Comparison of ENCODE assay signal across 11 mouse cellular contexts in the genomic region with DNA sequence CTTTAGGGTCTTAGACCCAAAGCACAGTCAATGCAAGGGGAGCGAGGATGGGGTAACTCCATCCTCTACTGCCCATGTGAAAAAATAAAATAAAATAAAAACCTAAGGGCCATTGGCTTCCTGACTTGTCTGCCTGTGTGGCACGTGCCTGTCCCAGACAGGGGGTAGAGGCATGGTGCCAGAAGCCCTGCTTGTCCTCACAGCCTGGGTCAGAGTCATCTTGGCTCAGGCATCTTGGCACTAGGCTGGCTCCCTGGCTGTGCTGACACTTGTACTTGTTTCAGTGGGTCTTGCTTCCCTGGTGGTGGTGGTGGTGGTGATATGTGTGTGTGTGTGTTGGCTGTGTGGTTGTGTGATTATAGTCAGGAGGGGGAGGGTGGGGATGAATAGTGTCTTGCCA. TPM values are rescaled to one million over a fixed set of nuclear protein-coding genes. Genes with fewer than 3 reads are reported as not detected.
DNase-seq lines count a peak whose midpoint lies in the region; ATAC-seq and TF ChIP-seq lines count a peak whose summit lies in the region.
"Had no signal": no experiment of that assay in that cellular context is flagged by ENCODE, and none has a peak within 500 bp of the region (broad histone marks: within the 10 kb centered on the region; RNA-seq: fewer than 3 reads in every experiment).

No protein-coding gene starts in this region.

- no peak for TF ChIP-seq EP300 in heart, postnatal 0 days (IDR thresholded peaks at IDR 0.05; ENCODE audit: low read depth)

- peak; percentile 30 for ATAC-seq in heart, postnatal 0 days (ENCODE audit: insufficient read depth, low read depth)
- no peak for ATAC-seq in megakaryocyte-erythroid progenitor cell, adult 5-6 weeks (replicated peaks; ENCODE audit: low FRiP score, low TSS enrichment, poor library complexity, severe bottlenecking)
- ATAC-seq: midbrain, embryonic 16.5 days had no signal

- intact Hi-C loops in gastrocnemius, postnatal 36 days (cut with DNase I), result no loop called here
- intact Hi-C loops in left cerebral cortex, adult 2 months (cut with DNase I), result no loop called here

- 48% methylated on average over 2 of the region's 2 CpGs for WGBS in heart, postnatal 0 days

- no peaks in the 10 kb centered on the region for H3K9me3 ChIP-seq in heart, postnatal 0 days (replicated peaks; ENCODE audit: control insufficient read depth, low read length)
- H3K9me3 ChIP-seq: liver, embryonic 15.5 days had no signal

- no peak overlapping the region for H3K4me3 ChIP-seq in heart, postnatal 0 days (ENCODE audit: low read depth, low read length)
- no peak overlapping the region for H3K4me3 ChIP-seq in left cerebral cortex, adult 2 months
- H3K4me3 ChIP-seq: erythroblast, embryonic 14.5 days; liver, embryonic 15.5 days had no signal

- peaks cover 38% of the 10 kb centered on the region for H3K4me1 ChIP-seq in heart, postnatal 0 days (ENCODE audit: control insufficient read depth, insufficient read depth)

- H3K27me3 ChIP-seq in heart, postnatal 0 days (ENCODE audit: control insufficient read depth, insufficient read depth, low read length), result no peaks in the 10 kb centered on the region

- TF ChIP-seq CTCF in heart, postnatal 0 days (IDR thresholded peaks at IDR 0.05; ENCODE audit: low read depth), result no peak
- no peak for TF ChIP-seq CTCF in left cerebral cortex, adult 2 months (IDR thresholded peaks at IDR 0.05)

- no peak overlapping the region for H3K9ac ChIP-seq in heart, postnatal 0 days (replicated peaks; ENCODE audit: low read depth, low read length)
- H3K9ac ChIP-seq: liver, embryonic 15.5 days had no signal

- 0 out of 2 replicates have a peak, but pooled peaks cover 3% of the 10 kb centered on the region for H3K36me3 ChIP-seq in heart, postnatal 0 days (replicated peaks; ENCODE audit: control insufficient read depth, insufficient read depth, low read length)

- no peak overlapping the region for H3K4me2 ChIP-seq in heart, postnatal 0 days (ENCODE audit: low read depth, low read length)
- H3K4me2 ChIP-seq: liver, embryonic 15.5 days had no signal

- H3K27ac ChIP-seq in heart, postnatal 0 days (ENCODE audit: low read depth), result no peak overlapping the region
- no peak overlapping the region for H3K27ac ChIP-seq in left cerebral cortex, adult 2 months
- H3K27ac ChIP-seq: liver, embryonic 15.5 days had no signal

- peak; percentile 25 for DNase-seq in gastrocnemius, postnatal 25 days
- DNase-seq in gastrocnemius, postnatal 36 days, result no peak
- peak; percentile 47 to 59 for DNase-seq in right cerebral cortex, postnatal 10 days (ENCODE audit: low spot score in 2 of 2)
- DNase-seq in right cerebral cortex, postnatal 25 days, result no peak
- no peak for DNase-seq in heart, postnatal 0 days (ENCODE audit: low spot score)
- no peak for DNase-seq in layer of hippocampus, postnatal 14 days (ENCODE audit: low spot score in 2 of 2)
- DNase-seq in left cerebral cortex, adult 2 months (ENCODE audit: extremely low spot score in 1 of 2, low spot score in 2 of 2), result no peak

RNA-seq across cellular contexts. Expression of gene Tmem86a, which starts 4.3 kb away (rescaled TPM):
- 1 to 10 TPM; 4.6 to 5.2 TPM for total RNA-seq in gastrocnemius, postnatal 25 days (2021)
- 1 to 10 TPM; 4.6 to 5.5 TPM for total RNA-seq in gastrocnemius, postnatal 36 days (2021)
- 12.8 and 18.5 TPM in 2 replicates for total RNA-seq in heart, postnatal 0 days (2014; rRNA removed; ENCODE audit: low replicate concordance)
- 32.0 and 32.3 TPM in 2 replicates for polyA plus RNA-seq in heart, postnatal 0 days (2015; fragmentation: Nextera tagmentation; extraction: Ambion mirVana)
- total RNA-seq in megakaryocyte-erythroid progenitor cell, adult 5-6 weeks (2014; fragmentation: Nextera tagmentation), result 0.77 and 2.3 TPM in 2 replicates
- total RNA-seq in megakaryocyte-erythroid progenitor cell, adult 5-6 weeks (2017), result not detected in 2 replicates
- total RNA-seq in layer of hippocampus, postnatal 14 days (2021), result 10 to 100 TPM; 15.5 to 16.5 TPM
- 10 to 100 TPM; 12.5 to 14.7 TPM for total RNA-seq in left cerebral cortex, adult 2 months (2021)

RNA-seq across cellular contexts. Expression of gene Spty2d1, which starts 46.5 kb away (rescaled TPM):
- total RNA-seq in gastrocnemius, postnatal 25 days (2021), result 1 to 10 TPM; 4.7 to 4.8 TPM
- total RNA-seq in gastrocnemius, postnatal 36 days (2021), result 1 to 10 TPM; 3.8 to 4.7 TPM
- total RNA-seq in heart, postnatal 0 days (2014; rRNA removed; ENCODE audit: low replicate concordance), result 8.7 and 9.4 TPM in 2 replicates
- 7.7 and 7.8 TPM in 2 replicates for polyA plus RNA-seq in heart, postnatal 0 days (2015; fragmentation: Nextera tagmentation; extraction: Ambion mirVana)
- 14.8 and 15.6 TPM in 2 replicates for total RNA-seq in megakaryocyte-erythroid progenitor cell, adult 5-6 weeks (2014; fragmentation: Nextera tagmentation)
- 28.9 and 33.4 TPM in 2 replicates for total RNA-seq in megakaryocyte-erythroid progenitor cell, adult 5-6 weeks (2017)
- 10 to 100 TPM; 12.8 to 13.1 TPM for total RNA-seq in layer of hippocampus, postnatal 14 days (2021)
- 10 to 100 TPM; 16.2 to 18.4 TPM for total RNA-seq in left cerebral cortex, adult 2 months (2021)

Comparison
In these comparisons a context has a peak if more than half of its experiments do, and no peak if none do; other contexts are left out.
1. DNase-seq: peak in gastrocnemius, postnatal 25 days (single experiment) and right cerebral cortex, postnatal 10 days (2 of 2); none in gastrocnemius, postnatal 36 days (0 of 2), right cerebral cortex, postnatal 25 days (single experiment), heart, postnatal 0 days (single experiment), layer of hippocampus, postnatal 14 days (0 of 2) and left cerebral cortex, adult 2 months (0 of 2).